Mouse (Mus musculus) ES-Bruce4 (cell line): ENCODE measurements around the gene Tspan2.

Source experiments
- CTCF ChIP-seq: IDR thresholded peaks from one replicate; pipeline ENCODE4 v1.8.1; 2011; ENCODE audit warnings: low read depth, low read length
- EP300 ChIP-seq: IDR thresholded peaks from 2 replicates; pipeline ENCODE4 v1.6.1; 2011; ENCODE audit warnings: low read depth, low read length; ENCODE audit not compliant: insufficient read depth
- POLR2A ChIP-seq: IDR thresholded peaks from one replicate; pipeline ENCODE4 v1.8.1; 2011; ENCODE audit warnings: low read length; ENCODE audit not compliant: insufficient read depth

GRCm38 (mm10) chr3:102848661-102849060 lies 114.3 kb downstream of the Tspan2 start:
- TF ChIP-seq CTCF (no peak), POLR2A (no peak), EP300 (0 out of 2 replicates have a peak, but pooled peaks have one; percentile 15)
